Mouse (Mus musculus): ENCODE measurements around the gene Tnpo1.

GRCm38 (mm10) chr13:98880336-98880735 is 45.8 kb downstream of the Tnpo1 start:
- TF ChIP-seq CTCF (IDR thresholded peaks at IDR 0.05; ENCODE audit: borderline replicate concordance, extremely low read depth, insufficient read depth, insufficient read length) (no peak), POLR2A (IDR thresholded peaks at IDR 0.05; ENCODE audit: borderline replicate concordance, extremely low read depth, insufficient read depth, insufficient read length, poor library complexity, severe bottlenecking) (no peak)
